Mouse (Mus musculus): ENCODE measurements around the gene Gm45062. TPM values are rescaled to one million over a fixed set of nuclear protein-coding genes. Genes with fewer than 3 reads are reported as not detected.
A peak's percentile ranks its signal among the peaks of the same experiment; 100 is the strongest.

Gene Gm45062
- total RNA-seq, 2 experiments from 2014 or later, result not detected

DNA sequence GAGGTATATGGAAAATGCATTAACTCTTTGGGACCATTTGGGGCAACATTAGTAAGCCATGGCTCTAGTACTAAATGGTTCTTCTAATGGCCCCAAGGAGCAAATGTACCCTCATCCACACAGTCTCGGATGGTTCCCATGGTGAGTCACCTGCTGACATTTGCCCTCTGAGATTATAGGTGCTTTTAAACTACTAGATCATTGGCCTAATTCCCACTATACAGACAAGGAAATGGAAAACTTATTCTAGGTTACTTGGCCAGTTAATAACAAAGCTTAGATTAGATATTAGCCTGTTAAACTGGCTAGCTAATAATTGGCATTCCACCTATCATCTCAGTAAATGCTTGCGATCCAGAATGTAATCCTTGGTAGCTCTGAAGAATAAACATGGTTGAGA, 203.2 kb downstream of the Gm45062 start:
- intact Hi-C loops (cut with DNase I; ENCODE audit: low total_unique reads), result no loop called here

DNA sequence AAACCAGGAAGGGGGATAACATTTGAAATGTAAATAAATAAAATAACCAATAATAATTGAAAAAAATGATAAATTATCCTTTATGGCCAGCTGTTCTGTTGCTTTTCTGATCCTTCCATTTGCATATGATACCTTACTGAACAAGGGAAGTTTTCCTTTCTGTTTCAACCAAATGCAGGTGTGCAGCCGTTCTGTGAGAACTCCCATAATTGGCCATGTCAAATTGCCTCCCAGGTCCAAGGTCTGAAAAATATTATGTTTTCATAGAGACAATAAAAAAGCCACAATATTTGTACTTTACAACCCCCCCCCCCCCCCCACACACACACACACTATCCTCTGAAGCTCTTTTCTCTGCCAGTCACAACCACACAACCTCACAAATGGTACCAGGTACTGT, 206.1 kb downstream of the Gm45062 start:
- no peak for DNase-seq
- intact Hi-C loops (cut with DNase I; ENCODE audit: low total_unique reads), result no loop called here

More for the DNA sequence above, 203.2 kb downstream of the Gm45062 start:
- DNase-seq, result no peak

DNA sequence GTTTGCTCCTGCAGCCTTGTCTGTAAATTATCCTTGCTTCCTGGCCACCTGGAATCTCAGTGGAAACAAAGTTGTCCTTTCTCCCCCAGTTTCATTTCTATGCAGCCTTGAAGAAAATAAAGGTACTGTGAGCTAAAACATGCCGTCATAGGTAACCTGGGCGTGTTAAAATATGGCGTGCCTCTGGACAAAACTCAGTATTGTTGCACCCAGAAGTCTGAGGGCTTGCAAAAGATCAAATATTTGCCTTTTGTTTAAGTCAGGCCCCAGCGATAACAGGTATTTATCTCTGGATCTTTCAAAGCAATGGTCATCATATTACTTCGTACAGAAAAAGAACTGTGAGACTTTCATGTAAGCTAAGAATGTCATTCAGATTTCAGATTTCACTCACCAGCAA, 206.7 kb downstream of the Gm45062 start:
- DNase-seq, result no peak
- intact Hi-C loops (cut with DNase I; ENCODE audit: low total_unique reads), result no loop called here

DNA sequence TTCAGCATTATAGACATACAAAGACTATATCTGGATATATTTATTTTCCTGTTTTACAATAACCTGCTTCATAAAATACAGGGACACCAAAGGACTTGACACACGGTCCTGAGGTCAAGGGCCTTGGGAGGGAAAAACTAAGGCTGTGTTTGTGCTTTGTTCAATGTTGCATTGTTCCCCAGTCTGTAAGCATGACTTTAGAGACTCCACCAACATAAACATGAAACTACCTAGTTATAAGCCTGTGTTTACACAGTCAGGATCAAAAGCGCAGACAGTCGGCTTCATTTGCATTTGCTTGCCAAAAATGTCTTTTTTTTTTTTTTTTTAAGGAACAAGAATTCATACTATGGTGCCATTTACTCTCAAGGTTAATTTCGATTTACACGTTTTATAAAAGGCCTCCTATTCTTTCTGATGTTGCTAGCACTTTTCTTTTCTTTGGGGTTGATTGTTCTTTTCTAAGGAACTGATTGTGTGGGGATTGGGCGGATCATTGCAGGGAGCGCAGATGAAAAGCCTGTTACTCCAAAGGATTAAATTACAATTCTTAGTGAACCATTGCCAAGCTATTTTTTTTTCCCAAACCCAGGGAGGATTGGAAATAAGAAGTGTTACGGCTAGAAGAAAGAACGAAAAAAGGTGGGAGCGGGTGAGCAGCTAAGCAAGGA, 208.6 kb downstream of the Gm45062 start:
- DNase-seq, result no peak
- intact Hi-C loops (cut with DNase I; ENCODE audit: low total_unique reads), result no loop called here

DNA sequence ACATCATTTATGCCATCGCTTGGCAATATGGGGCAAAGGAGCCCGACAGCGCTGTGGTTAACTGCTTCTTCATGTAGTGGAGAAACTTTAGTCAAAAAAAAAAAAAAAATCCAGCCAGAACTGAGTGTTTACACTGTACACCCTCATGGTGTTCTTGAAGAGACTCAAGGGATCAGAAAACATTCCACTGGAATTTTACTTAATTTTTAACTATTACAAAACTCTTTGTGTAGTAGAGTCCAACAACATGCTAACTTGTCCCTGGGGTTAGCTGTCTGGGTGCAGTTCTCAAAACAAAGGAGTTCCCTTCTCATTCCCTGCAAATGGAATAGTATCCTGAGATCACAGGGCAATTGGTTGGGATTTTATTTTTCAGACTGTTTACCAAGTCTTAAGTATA, 210.7 kb downstream of the Gm45062 start:
- no peak for DNase-seq
- intact Hi-C loops (cut with DNase I; ENCODE audit: low total_unique reads), result no loop called here

DNA sequence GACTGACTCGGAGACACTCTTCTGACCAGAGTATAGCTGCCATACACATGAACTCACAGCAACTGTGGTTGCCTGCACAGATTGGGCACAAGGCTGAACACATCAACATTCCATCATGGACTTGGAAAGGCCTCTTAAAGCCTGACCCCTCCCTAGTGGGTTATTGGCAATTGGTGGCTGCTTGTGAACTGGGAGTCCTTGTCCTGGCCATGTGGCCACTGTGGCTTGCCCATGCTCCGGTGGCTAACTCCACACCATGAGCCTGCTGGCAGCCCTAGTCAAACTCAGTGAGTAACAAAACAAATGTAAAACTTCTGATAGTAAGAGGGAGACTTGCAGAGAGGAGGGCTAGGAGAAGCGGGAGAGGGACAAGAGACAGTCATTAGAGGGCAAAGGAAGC, 212.9 kb downstream of the Gm45062 start:
- intact Hi-C loops (cut with DNase I; ENCODE audit: low total_unique reads), result no loop called here
- DNase-seq, result no peak

DNA sequence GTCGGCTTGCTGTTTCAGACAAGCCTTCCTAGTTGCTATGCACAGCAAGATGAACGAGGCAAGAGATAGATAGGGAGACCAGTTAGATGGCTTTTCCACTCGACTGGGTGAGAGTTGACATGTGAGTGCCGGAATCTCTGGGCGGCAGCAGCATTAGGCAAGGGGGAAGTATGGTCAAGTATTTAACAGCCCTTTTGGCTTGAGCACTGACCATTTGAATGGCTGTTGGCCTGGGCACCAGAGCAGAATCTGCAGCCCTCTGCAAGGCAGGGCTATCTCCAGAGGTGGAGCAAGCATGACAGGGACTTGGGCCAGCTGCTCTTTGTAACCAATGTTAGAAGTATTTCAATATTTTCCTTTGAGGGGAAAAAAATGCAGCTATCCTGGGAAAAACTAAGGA, 213.7 kb downstream of the Gm45062 start:
- intact Hi-C loops (cut with DNase I; ENCODE audit: low total_unique reads), result no loop called here
- peak; percentile 51 for DNase-seq

DNA sequence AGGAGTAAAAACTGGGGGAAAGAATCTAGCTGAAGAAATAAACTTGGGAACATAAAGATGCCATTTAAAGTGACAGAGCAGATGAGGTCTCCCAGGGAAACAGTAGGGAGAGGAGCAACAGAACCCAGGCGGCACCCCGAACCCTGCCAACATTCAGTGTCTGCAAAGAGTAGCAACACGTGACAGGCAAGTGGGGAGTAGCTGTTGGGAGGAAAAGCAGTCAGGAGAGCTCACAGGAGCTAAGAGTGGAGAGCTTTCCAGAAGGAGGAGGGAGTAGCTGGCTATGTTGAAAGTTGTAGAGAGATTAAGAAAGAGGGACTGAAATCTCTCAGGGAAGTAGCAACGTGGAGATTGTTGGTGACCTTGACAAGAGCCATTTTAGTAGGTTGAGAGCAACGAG, 214.2 kb downstream of the Gm45062 start:
- intact Hi-C loops (cut with DNase I; ENCODE audit: low total_unique reads), result no loop called here
- peak; percentile 29 for DNase-seq

DNA sequence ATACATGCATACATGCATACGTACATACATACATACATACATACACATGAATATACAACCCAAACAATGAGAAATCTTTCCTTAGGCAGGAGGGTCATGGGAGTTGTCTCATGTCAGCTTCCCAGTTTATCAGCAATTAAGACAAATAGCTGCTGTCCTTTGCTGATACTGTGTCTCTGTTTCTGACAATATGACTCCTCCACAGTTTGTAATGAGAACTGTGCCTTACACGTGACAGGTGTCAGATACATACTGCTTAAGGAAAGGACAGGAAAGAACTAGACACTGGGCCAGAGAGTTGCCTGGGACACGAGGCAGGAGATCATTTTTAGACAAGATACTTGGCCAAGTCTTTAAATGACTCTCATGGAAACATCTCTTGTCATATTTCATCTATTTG, 215.1 kb downstream of the Gm45062 start:
- intact Hi-C loops (cut with DNase I; ENCODE audit: low total_unique reads), result no loop called here
- DNase-seq, result no peak

DNA sequence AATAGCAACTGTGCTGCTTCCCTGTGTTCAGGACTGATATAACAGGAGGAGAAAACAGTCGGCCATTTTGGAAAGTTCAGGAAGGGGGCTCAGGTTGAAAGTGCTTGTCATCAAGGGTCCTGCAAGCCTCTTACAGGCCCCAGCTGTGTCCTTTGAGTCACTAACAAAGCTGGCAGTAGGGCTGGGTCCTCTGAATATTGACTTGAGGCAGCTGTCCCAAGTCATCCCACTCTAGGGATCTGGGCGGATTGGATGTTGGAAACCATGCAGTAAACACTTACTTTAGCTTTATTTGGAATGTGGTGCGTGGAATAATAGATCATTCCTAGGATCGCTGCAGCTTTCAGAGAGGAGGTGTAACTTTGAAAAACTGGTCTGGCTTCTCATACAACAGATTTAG, 215.6 kb downstream of the Gm45062 start:
- intact Hi-C loops (cut with DNase I; ENCODE audit: low total_unique reads), result no loop called here
- DNase-seq, result no peak

DNA sequence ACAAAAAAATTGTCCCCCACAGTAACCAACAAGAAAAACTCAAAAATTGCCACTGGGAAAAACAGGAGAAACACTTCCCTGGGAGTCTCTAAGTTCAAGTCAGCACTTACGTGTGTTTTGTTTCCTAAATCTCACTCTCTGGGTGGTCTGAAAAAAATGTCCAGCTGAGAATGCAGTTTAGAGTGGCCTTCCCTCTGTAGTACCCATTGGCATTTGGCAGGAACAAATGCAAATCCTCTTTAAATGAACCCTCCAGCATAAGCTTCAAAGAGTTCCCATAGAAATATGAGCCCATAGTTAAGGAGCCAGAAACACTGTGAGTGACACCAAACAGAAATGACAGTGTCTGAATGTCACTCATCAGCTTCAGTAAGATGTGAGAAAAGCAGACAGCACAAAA, 219.9 kb downstream of the Gm45062 start:
- intact Hi-C loops (cut with DNase I; ENCODE audit: low total_unique reads), result no loop called here

DNA sequence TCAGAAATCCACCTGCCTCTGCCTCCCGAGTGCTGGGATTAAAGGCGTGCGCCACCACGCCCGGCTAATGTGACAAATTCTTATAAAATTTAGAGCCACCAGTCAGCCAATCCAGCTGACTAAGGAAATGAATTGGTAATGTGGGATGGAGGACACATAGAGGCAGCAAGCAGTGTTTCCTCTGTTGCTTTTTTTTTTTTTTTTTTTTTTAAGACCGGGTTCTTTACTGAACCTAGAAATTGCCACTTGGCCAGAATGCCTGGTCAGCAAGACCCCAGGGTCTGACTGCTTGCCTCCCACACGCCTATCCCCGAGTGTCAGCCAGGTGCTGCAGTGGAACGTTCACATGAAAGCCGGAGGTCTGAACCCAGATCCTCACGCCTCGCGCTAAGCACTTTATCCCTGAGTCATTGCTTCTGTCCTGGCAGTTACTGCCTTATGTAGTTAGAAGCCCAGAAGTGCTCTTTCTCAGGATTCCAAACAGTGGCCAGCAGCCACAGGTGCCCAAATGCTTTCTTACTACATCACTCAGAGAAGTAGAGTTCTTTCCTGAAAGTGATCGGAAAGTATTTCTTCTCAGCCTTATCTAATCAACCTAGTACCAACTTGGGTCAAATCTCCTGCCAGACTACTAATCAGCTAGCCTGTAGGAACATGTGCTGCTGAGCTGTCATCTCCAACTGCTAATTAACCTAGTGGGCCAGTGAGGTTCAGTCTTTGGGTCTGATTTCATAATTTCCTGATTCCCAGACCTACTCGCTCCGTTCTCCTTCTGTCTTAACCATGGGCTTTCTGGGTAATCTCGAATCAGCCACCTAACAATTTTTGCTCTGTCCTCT, 225.4 kb downstream of the Gm45062 start:
- intact Hi-C loops (cut with DNase I; ENCODE audit: low total_unique reads), result no loop called here
- DNase-seq, result no peak

More for the DNA sequence above, 219.9 kb downstream of the Gm45062 start:
- DNase-seq, result no peak

DNA sequence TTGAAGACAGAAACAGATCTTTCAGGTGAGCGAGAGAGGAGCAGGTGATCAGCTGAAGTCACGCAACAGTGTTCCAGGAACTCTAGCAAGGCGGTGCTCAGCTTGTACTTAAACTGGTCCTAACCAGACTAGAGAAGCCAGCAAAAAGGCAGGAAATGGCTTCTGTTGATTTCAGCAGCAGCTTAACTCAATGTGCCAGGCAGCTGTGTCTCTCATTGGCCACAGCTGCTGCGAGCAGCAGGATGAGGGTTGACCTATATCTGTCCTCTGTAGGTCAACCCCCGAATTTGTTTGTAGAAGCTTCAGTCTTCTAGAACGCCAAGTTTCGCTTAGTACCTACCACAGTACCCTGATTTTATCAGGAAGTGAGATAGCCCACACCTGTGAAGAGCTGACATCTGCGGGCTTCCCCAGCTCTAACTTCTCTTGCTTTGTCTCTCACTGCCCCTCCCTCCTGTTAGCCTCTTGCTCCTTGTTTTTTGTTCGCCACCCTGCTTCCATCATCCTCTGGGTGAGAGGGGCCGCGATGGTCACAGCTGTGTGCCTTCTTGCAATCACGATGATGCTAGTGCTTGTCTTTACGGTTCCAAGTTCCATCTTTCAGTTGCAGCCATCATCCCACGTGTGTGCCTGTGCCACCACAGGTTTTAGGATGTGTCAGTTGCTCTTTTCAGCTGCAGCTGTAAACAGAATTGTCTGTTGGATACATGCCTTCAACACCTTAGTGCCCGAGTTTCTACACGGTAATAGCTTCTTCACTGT, 226.3 kb downstream of the Gm45062 start:
- DNase-seq, result no peak
- intact Hi-C loops (cut with DNase I; ENCODE audit: low total_unique reads), result no loop called here

DNA sequence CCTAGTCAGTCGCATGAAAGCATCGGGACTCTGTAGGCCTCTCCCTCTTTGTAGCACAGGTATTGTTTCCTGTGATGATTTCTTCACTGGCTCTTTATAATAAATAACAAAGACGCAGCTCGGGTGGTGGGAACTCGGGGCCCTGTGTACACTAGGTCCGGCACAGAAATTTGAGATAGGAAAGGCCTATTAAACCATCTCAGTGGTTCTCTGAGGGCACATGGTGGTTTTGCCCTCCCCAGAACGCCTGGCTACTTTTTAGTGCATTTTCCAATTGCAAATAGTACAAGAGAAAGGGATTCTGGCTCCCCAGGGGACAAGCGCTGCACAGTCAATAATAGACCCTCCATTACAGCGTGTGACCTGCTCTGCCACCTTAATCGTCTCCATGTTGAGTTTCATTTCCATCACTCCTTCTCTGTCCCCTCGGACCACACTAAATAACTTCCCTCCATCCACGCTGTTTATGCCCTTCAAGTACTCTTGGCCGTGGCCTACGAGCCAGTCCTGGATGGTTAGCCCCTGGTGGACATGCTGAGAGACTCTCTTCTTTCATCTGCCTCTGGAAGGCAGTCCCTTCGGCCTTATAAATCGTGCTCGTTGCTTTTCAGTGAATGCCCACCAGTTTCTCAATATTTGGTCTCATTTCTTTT, 227.3 kb downstream of the Gm45062 start:
- intact Hi-C loops (cut with DNase I; ENCODE audit: low total_unique reads), result no loop called here
- no peak for DNase-seq

DNA sequence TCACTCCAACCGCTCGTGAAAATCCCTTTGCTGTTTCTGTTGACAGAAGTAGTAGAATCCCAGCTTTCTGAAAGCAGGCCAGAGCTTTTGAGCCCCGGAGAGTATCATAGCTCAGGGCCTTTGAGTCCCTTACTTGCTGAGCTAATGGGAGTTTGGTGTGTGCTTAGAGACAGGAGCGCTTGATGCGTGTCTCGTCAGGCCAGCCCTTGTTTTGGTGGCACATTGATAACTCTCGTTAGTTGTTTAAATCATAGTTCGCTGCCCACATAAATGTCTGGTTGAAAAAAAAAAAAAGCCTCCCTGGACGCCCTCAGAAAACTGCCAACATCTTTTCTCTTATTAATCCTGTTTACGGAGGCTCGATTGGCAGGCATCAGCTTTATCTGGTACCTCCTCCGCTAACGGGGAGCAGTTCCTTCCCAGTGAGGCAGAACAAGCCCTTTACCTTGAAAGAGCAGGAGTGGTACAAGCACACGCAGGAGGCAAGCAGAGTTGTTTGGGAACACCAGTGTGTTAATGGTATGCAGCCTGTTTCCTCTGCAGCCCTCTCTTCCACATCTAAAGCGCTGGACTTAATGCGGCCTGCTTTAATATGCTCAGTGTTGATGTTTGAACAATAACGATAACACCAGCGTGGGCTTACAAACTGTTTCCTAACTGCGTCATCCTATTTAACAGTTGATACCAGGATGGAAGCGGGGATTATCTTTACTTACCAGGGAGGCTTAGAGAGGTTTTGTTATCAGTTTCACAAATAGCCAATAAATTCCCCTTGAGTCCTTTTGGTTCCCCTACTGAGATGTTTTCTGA, 228.0 kb downstream of the Gm45062 start:
- intact Hi-C loops (cut with DNase I; ENCODE audit: low total_unique reads), result no loop called here

DNA sequence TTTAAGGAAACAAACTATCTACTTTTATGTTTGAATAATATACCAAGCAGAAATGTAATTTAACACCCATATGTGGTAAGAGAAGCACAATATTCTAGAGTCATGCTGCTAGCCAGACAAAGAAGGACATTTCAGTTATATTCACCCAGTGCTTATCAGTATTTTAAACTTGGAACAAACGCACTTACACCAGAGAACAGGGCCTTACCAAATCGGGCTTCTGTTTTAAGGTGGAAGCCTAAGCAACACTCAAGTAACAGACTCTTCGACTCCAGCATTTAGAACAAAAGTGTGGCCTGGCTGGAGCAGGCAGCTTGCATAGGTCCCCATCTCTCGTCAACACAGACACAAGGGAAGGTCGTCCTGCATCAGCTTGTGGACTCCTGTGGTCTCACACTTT, 229.0 kb downstream of the Gm45062 start:
- no peak for DNase-seq
- intact Hi-C loops (cut with DNase I; ENCODE audit: low total_unique reads), result no loop called here

More for the DNA sequence above, 228.0 kb downstream of the Gm45062 start:
- no peak for DNase-seq

DNA sequence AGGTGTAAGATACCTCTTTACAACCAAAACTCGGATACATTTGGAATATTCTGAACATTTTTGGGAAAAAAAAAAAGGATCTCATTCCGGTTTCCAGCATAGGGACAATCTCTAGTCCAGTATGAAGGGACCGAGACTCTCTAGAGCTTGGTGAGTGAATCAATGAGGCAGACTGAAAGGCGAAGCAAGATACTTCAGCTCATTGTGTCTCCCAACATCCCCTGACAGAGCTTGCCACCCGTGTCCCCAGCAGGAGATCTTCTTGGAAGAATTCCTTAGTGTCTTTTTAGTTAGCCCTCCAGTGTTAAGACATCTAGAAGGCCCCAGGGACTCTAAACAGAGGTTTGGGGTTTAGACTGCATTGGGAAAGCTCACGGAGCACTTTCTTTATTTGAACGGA, 230.0 kb downstream of the Gm45062 start:
- intact Hi-C loops (cut with DNase I; ENCODE audit: low total_unique reads), result no loop called here
- no peak for DNase-seq

DNA sequence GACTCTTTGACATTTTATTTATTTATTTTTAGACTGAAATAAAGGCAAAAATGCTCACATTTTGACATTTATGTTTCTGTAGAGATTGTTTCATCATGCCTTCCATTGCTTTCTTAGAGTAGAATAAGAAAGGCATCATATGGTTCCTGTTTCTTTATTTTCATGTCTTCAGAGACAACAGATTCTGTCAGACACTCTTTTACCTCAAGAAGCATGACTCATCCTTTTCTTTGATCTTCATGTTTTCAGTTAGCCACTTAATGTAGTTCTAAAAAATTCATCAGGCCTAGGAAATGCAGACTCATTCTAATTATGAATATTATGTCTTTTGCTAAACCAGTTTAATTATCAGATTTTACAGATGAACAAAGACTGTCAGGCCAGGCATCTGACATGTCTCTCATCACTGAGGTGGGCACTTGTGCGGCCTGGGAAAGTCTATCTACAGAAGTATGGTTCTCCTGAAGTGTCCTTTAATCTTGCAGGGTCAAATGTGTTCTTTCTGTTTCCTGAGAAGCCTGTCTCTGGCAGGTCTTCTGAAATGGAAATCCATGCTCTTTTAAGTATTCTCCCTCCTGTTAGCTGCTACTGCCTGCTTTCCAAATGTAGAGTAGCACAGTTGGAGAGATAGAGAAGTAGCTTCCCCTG, 230.8 kb downstream of the Gm45062 start:
- DNase-seq, result no peak
- intact Hi-C loops (cut with DNase I; ENCODE audit: low total_unique reads), result no loop called here

DNA sequence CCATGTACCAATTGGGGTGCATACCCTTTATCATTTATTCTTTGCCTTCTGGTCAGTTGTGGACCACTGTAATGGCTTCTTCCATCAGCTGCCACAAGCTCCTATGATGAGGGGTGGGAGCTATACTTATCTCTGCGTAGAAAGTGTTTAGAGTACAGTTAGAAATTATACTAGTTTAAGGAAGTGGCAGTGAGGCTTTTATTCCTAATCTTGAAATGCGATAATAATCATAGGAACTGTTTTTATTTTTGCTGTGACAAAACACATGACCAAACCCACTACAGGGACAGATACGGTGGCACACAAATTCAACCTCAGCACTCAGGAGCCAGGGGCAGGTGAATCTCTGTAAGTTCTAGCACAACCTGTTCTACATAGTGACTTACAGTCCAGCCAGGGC, 233.0 kb downstream of the Gm45062 start:
- intact Hi-C loops (cut with DNase I; ENCODE audit: low total_unique reads), result no loop called here
- no peak for DNase-seq

All from gastrocnemius, postnatal 14 days (tissue).